Mouse (Mus musculus) kidney, adult 2 months (tissue): ENCODE results near the gene Stxbp6.

ENCODE experiments used
- CTCF ChIP-seq: fragments of 200-500 bp; conservative IDR thresholded peaks from 2 replicates; pipeline ENCODE4 v1.5.1; 2011; ENCODE audit warnings: low read depth, mild to moderate bottlenecking, control low read depth, low read length, moderate library complexity, mixed read lengths; ENCODE audit not compliant: insufficient read depth, insufficient read length
- POLR2A ChIP-seq: fragments of 200-500 bp; IDR thresholded peaks from one replicate; pipeline ENCODE4 v1.6.1; 2011; ENCODE audit warnings: low read depth, low read length, control low read depth

DNA sequence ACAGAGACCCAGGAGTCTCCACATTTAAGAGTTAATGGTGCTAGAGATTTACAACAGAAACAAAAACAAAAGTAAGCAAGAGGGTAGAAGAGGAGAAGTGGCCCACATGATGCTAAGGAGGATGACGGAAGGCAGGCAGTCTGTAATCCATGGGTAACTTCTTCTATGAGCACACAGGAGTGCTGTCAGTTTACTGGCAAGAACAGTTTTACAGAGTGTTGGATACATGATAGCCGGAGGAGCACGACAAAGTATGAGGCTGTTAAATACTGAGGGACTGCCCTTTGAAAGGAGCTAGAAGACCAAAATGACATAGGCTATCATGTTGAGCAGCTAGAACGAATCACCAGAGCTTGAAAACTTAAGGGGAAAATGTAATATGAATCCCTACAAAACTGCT lies 81.7 kb downstream of the Stxbp6 start:
- no peak for TF ChIP-seq CTCF
- no peak for TF ChIP-seq POLR2A
